Mouse (Mus musculus): ENCODE results near the gene Lepr.

DNA sequence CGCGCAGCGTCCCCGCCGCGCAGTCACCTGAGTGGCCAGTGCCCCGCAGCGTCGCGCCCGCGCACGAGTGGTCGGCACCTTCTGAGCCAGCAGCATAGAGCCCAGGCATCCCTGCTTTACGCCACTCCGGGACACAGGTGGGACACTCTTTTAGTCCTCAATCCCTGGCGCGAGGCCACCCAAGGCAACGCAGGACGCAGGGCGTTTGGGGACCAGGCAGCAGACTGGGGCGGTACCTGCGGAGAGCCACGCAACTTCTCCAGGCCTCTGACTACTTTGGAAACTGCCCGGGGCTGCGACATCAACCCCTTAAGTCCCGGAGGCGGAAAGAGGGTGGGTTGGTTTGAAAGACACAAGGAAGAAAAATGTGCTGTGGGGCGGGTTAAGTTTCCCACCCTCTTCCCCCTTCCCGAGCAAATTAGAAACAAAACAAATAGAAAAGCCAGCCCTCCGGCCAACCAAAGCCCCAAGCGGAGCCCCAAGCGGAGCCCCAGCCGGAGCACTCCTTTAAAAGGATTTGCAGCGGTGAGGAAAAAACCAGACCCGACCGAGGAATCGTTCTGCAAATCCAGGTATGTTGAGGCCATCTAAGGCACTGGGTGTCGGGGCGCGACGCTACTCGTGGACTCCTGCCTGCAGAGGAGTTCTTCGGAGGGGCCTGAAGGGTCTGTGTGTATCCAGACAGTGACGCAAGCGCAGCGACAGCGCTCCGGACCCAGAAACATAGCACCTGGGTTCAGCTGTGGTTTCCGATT lies at the start of gene Lepr:
- TF ChIP-seq GATA1 (IDR thresholded peaks at IDR 0.05; ENCODE audit: borderline replicate concordance, low read length) (no peak), FLI1 (IDR thresholded peaks at IDR 0.05; ENCODE audit: low read length) (no peak)

All from megakaryocyte, embryonic 14.5 days (primary cell).